Mouse (Mus musculus) heart, postnatal 0 days (tissue): Measurements from ENCODE around the gene Kcnab3. TPM values are rescaled to one million over a fixed set of nuclear protein-coding genes. Genes with fewer than 3 reads are reported as not detected.

ENCODE experiments used
- ATAC-seq: fragments of 200-750 bp; cut with Nextera tagmentation; 2 replicates; pipeline ENCODE4 v1.8.0; 2017; ENCODE audit warnings: low read depth, moderate number of reproducible peaks, moderate library complexity; ENCODE audit not compliant: insufficient read depth
- DNase-seq: peaks from one replicate; pipeline ENCODE4 v3.0.0-alpha.2; 2016; ENCODE audit warnings: low spot score
- H3K27ac ChIP-seq: fragments of 300-500 bp; sonication (generic); 2 replicates; pipeline ENCODE4 v1.5.1; 2014; ENCODE audit warnings: low read depth, mild to moderate bottlenecking
- H3K27me3 ChIP-seq: fragments of 300-500 bp; sonication (generic); 2 replicates; pipeline ENCODE4 v1.6.1; 2014; ENCODE audit warnings: low read length, mixed read lengths; ENCODE audit not compliant: control insufficient read depth, insufficient read depth
- H3K36me3 ChIP-seq: fragments of 300-500 bp; sonication (generic); replicated peaks from 2 replicates; pipeline ENCODE4 v1.6.1; 2014; ENCODE audit warnings: low read length, mixed read lengths; ENCODE audit not compliant: control insufficient read depth, insufficient read depth
- H3K4me1 ChIP-seq: fragments of 300-500 bp; sonication (generic); 2 replicates; pipeline ENCODE4 v1.6.1; 2014; ENCODE audit warnings: antibody characterized with exemption; ENCODE audit not compliant: control insufficient read depth, insufficient read depth
- H3K4me2 ChIP-seq: fragments of 300-500 bp; sonication (generic); 2 replicates; pipeline ENCODE4 v1.6.1; 2014; ENCODE audit warnings: low read depth, mild to moderate bottlenecking, low read length, moderate library complexity
- H3K4me3 ChIP-seq: fragments of 300-500 bp; sonication (generic); 2 replicates; pipeline ENCODE4 v1.5.1; 2014; ENCODE audit warnings: low read depth, low read length
- H3K9ac ChIP-seq: fragments of 300-500 bp; sonication (generic); replicated peaks from 2 replicates; pipeline ENCODE4 v1.6.1; 2014; ENCODE audit warnings: low read depth, low read length, mixed read lengths
- H3K9me3 ChIP-seq: fragments of 300-500 bp; sonication (generic); replicated peaks from 2 replicates; pipeline ENCODE4 v1.6.1; 2016; ENCODE audit warnings: low read length; ENCODE audit not compliant: control insufficient read depth
- CTCF ChIP-seq: IDR thresholded peaks from 2 replicates; pipeline ENCODE4 v1.5.1; 2016; ENCODE audit warnings: antibody characterized with exemption, control low read depth, low read depth
- EP300 ChIP-seq: IDR thresholded peaks from 2 replicates; pipeline ENCODE4 v1.6.1; 2016; ENCODE audit warnings: antibody characterized with exemption, low read depth
- WGBS: fragments of 180-500 bp; shearing (Covaris S2); extraction: QIAGEN DNeasy Blood & Tissue Kit; methylation state at CpG from one replicate; pipeline ENCODE4 v1.1.7; 2014; 5-methylcytosine and 5-hydroxymethylcytosine counted together
- polyA plus RNA-seq: library from polyadenylated mRNA; unstranded; fragments of >200 nt; fragmentation: Nextera tagmentation; extraction: Ambion mirVana; gene quantifications from 2 replicates; pipeline ENCODE4 v1.2.1, GENCODE M21; 2015
- total RNA-seq: library from RNA; depleted of rRNA; stranded (reverse); fragments of >200 nt; gene quantifications from 2 replicates; pipeline ENCODE4 v1.2.3, GENCODE M21; 2014; ENCODE audit warnings: low replicate concordance

Gene Kcnab3
- total and polyA plus RNA-seq, 2 experiments from 2014 or later: 1.1 to 1.4 TPM

DNA sequence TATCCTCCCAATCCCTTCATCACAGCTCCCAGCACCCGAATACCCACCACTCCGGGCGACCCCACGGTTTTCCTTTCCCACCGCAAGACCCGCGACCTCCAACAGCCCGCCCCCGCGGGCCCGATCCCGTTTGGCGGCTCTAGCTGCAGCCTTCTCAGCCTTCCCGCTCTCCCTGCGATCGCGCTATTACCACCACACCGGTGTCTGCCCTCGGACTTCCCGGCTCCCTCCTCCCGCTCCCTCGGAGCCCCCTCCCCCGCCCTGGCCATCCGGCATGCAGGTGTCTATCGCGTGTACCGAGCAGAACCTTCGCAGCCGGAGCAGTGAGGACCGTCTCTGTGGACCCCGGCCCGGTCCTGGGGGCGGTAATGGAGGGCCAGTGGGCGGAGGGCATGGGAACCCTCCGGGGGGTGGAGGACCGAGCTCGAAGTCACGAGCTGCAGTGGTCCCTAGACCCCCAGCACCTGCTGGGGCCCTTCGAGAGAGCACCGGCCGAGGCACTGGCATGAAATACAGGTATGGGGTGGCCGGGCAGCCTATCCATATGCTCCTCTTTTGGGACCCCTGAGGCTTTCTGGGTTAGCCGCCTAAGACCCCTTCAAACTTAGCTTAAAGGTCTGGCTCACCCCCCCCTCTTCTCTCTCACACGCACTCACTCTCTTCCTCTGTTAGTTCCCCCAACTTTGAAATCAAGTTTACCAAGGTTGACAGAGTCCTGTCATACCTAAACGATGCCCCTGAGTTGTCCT is 524 bp downstream of the Kcnab3 start:
- H3K4me2 ChIP-seq: peak overlapping the region; percentile 99
- under 1% methylated on average over 45 of the region's 45 CpGs for WGBS
- DNase-seq (no peak), ATAC-seq (no peak)
- peaks cover 6% of the 10 kb centered on the region; the same call in 1 of the 2 replicates for H3K27me3 ChIP-seq
- H3K27ac ChIP-seq: no peak overlapping the region
- no peaks in the 10 kb centered on the region for H3K36me3 ChIP-seq
- no peak for TF ChIP-seq CTCF
- no peak for TF ChIP-seq EP300
- H3K4me1 ChIP-seq: peaks cover 40% of the 10 kb centered on the region
- peak overlapping the region; percentile 54 for H3K9ac ChIP-seq
- H3K4me3 ChIP-seq: peak overlapping the region; percentile 65
- H3K9me3 ChIP-seq: no peaks in the 10 kb centered on the region

DNA sequence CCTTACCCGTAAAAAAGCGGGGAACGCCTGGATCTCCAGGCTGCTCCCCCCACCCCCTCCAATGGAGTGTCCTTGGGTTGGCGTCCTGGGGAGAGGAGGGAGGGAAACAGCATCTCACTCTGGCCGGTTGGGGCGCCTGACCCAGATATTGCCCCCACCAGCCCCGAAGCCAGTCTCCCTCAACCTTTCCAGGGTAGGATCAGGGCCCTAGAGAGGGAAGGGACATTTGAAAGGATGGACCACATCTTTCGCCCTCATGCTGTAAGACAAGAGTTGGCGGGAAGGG is 1.0 kb downstream of the Kcnab3 start:
- Histone ChIP-seq H3K4me2 (0 out of 2 replicates have a peak overlapping the region, but pooled peaks have one; percentile 99), H3K36me3 (no peaks in the 10 kb centered on the region), H3K27ac (no peak overlapping the region), H3K27me3 (peaks cover 6% of the 10 kb centered on the region; the same call in 1 of the 2 replicates), H3K9me3 (no peaks in the 10 kb centered on the region), H3K4me1 (peaks cover 41% of the 10 kb centered on the region), H3K4me3 (peak overlapping the region; percentile 65; the same call in 1 of the 2 replicates), H3K9ac (no peak overlapping the region)
- TF ChIP-seq CTCF: no peak
- TF ChIP-seq EP300: no peak
- 25% methylated on average over 9 of the region's 9 CpGs for WGBS
- ATAC-seq: no peak
- DNase-seq: no peak

DNA sequence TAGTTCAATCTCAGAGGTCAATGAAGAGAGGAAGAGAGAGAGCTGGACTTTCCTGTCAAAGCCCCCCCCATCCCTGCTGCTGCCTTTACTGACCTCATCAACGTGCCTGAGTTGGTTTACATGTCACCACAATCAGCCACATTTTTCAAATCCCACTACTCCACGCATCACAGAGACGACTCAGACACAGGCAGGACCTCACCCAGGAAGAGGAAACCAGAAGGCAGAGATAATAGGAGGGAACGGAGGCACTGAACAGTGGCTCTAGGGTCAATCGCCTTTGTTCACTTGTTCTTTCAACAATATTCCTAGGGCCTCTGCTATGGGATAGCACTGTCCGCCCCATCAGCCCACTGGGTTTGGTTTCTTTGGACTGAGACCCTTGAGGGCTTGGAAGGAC is 1.6 kb downstream of the Kcnab3 start:
- ATAC-seq (no peak), DNase-seq (no peak)
- Histone ChIP-seq H3K4me1 (peaks cover 43% of the 10 kb centered on the region), H3K4me3 (no peak overlapping the region), H3K9me3 (no peaks in the 10 kb centered on the region), H3K36me3 (no peaks in the 10 kb centered on the region), H3K27ac (no peak overlapping the region), H3K27me3 (peaks cover 6% of the 10 kb centered on the region; the same call in 1 of the 2 replicates), H3K4me2 (no peak overlapping the region), H3K9ac (no peak overlapping the region)
- WGBS: 50% methylated on average over 6 of the region's 6 CpGs
- TF ChIP-seq CTCF (no peak), EP300 (no peak)

DNA sequence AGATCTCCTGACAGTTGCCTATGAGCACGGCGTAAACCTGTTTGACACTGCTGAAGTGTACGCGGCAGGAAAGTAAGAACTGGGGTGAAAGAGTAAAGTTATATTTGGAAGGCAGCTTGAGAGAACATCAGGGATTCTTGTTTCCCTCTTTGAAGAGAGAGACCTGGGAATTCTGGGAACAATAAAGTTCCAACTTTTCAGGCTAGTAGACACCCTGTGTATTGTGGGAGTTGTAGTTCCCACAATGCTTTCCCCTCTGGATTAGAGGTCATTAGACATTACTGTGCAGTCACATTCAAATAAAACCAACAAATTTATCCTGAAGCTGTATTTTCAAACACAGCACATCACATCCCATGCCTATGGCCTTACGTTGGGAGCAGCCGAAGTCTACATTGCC is 2.5 kb downstream of the Kcnab3 start:
- no peak overlapping the region for H3K4me2 ChIP-seq
- H3K27me3 ChIP-seq: peaks cover 6% of the 10 kb centered on the region; the same call in 1 of the 2 replicates
- ATAC-seq: no peak
- DNase-seq: peak; percentile 24
- no peak overlapping the region for H3K4me3 ChIP-seq
- no peak overlapping the region for H3K9ac ChIP-seq
- 89% methylated on average over 6 of the region's 6 CpGs for WGBS
- TF ChIP-seq CTCF: no peak
- TF ChIP-seq EP300: no peak
- no peak overlapping the region for H3K27ac ChIP-seq
- H3K4me1 ChIP-seq: peaks cover 39% of the 10 kb centered on the region
- no peaks in the 10 kb centered on the region for H3K36me3 ChIP-seq
- H3K9me3 ChIP-seq: no peaks in the 10 kb centered on the region

DNA sequence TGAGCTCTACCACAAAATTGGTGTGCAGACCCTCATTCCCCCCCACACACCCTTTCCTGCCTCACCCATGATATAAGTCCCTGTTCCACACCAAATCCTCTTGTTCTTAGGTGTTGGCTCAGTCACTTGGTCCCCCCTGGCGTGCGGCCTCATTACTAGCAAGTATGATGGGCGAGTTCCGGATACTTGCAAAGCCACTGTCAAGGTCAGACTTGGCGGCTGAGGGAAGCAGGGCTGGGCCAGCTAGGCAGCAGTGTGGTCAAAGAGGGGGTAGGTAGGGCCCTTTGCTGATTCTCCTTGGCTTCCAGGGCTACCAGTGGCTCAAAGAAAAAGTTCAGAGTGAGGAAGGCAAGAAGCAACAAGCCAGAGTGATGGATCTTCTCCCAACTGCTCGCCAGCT is 5.1 kb downstream of the Kcnab3 start:
- H3K4me3 ChIP-seq: no peak overlapping the region
- 89% methylated on average over 6 of the region's 6 CpGs for WGBS
- H3K4me1 ChIP-seq: peaks cover 21% of the 10 kb centered on the region
- no peaks in the 10 kb centered on the region for H3K9me3 ChIP-seq
- DNase-seq (no peak), ATAC-seq (no peak)
- H3K9ac ChIP-seq: no peak overlapping the region
- H3K36me3 ChIP-seq: no peaks in the 10 kb centered on the region
- peaks cover 6% of the 10 kb centered on the region; the same call in 1 of the 2 replicates for H3K27me3 ChIP-seq
- TF ChIP-seq CTCF (no peak), EP300 (no peak)
- H3K27ac ChIP-seq: no peak overlapping the region
- 0 out of 2 replicates have a peak overlapping the region, but pooled peaks have one; percentile 74 for H3K4me2 ChIP-seq

DNA sequence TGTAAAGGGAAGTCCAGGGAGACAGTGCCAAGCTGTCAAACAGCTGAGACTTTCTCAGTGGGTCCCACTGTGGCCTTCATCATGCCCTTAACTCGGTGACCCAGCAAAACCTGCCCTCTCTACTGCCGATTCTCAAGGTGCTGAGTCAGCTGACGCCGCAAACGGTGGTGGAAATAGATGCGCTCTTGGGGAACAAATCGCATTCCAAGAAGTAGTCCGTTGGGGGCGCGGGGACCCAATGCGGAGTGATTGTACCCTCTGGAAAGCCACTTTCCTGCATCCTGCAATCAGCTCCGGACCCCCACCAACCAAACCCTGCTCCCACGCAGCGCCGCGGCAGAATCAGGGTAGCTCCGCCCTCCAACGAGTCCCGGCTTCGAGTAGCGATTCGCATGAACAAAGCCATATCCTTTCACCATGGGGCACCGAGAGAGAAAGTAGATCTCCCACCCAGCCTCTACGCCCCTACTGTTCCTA is 5.9 kb downstream of the Kcnab3 start:
- peak overlapping the region; percentile 66 for H3K4me3 ChIP-seq
- H3K36me3 ChIP-seq: no peaks in the 10 kb centered on the region
- H3K27ac ChIP-seq: no peak overlapping the region
- peak overlapping the region; percentile 49; the same call in 1 of the 2 replicates for H3K9ac ChIP-seq
- peak; percentile 73 for DNase-seq
- ATAC-seq: peak; percentile 82
- WGBS: under 1% methylated on average over 24 of the region's 24 CpGs
- H3K4me1 ChIP-seq: peaks cover 13% of the 10 kb centered on the region
- peak overlapping the region; percentile 74 for H3K4me2 ChIP-seq
- no peaks in the 10 kb centered on the region for H3K9me3 ChIP-seq
- H3K27me3 ChIP-seq: peaks cover 6% of the 10 kb centered on the region; the same call in 1 of the 2 replicates
- TF ChIP-seq EP300 (no peak), CTCF (no peak)
